Mouse (Mus musculus) urinary bladder, postnatal 14 days (tissue): Measurements from ENCODE around the gene Ehd1.

ENCODE experiments used
- DNase-seq: peaks from one replicate; pipeline ENCODE4 v3.0.0; 2021; ENCODE audit warnings: low spot score

Ehd1 gene

DNA sequence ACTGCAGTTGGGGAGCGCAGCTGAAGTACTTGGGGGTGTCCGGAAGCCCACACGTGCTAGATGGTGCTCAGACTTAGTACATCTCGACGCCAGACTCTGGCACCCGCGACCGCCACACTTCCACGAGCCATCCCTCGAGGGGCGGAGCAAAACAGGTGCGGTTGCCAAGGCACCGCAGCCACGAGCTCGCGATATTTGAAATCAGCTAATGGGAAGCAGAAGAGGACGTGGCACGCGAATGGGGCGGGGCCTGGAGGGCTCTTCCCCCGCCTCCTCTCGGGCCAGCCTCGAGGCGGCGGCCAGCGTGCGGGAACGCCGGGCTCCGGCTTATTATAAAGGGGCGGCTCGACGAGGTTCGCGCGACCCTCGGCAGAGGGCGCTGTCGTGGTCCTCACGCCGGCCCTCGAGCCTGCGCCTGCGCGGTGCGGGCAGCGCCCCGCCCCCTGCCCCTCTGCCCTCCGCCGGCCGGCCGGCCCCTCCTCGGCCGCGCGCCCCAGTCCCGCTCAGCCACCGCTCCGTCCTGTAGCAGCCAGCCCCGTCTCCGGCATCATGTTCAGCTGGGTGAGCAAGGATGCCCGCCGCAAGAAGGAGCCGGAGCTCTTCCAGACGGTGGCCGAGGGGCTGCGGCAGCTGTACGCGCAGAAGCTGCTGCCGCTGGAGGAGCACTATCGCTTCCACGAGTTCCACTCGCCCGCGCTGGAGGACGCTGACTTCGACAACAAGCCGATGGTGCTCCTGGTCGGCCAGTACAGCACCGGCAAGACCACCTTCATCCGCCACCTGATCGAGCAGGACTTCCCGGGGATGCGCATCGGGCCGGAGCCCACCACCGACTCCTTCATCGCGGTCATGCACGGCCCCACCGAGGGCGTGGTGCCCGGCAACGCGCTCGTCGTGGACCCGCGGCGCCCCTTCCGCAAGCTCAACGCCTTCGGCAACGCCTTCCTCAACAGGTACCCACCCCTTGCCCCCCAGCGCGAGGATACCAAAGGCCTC lies at the start of gene Ehd1:
TSS of gene Ehd1 (plus strand) at position 300 of the 996 bp plus-strand sequence.
- peak; percentile 98 for DNase-seq

DNA sequence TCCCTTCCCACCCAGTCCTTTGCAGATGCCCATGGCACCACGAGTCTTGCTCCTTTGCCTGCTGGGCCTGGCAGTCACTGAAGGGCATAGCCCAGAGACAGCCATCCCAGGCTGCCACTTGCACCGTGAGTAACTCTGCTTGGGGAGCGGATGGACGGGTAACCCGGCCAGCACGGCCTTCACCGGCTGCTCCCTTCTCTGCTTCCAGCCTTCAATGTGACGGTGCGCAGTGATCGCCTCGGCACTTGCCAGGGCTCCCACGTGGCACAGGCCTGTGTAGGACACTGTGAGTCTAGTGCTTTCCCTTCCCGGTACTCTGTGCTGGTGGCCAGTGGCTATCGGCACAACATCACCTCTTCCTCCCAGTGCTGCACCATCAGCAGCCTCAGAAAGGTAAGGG lies 49.8 kb upstream of the Ehd1 start:
- DNase-seq = no peak

DNA sequence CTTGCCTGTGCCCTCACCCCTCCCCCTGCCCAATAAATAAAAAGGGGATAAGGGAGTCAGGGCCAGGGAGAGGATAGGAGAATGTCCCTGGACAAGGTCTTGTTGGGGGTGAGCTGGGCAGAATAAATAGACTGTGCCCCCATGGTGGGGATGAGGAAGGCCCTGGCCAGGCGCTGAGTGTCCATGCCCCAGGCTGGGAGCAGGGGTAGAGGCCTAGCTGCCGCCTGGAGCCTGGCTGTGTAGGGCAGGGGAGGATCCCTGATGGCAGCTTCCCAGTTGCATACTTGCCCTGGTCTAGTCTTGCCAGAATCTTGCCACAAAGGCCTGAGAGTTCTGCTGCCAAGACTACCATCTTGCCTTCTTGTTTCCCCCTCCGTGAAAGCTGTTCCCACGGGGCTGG lies 48.7 kb upstream of the Ehd1 start:
- no peak for DNase-seq

DNA sequence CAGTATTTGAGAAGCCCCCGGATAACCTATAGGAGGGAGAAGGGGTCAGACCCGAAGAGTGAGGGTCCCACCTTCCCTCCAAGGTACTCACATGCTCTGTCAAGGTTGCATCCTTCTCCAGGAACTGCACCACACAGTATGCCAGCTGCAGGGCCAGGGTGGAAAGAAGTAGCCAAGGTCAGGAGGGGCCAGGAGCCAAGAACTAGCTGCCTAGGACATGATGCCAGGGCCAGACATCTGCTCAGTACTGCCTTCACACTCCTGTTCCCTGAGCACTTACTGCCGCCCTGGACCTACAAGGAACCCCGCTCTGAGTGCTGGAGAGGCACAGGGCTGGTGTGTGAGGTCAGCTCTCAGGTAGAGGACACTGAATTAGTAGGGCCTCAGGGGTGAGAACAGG lies 46.1 kb upstream of the Ehd1 start:
- DNase-seq = no peak

DNA sequence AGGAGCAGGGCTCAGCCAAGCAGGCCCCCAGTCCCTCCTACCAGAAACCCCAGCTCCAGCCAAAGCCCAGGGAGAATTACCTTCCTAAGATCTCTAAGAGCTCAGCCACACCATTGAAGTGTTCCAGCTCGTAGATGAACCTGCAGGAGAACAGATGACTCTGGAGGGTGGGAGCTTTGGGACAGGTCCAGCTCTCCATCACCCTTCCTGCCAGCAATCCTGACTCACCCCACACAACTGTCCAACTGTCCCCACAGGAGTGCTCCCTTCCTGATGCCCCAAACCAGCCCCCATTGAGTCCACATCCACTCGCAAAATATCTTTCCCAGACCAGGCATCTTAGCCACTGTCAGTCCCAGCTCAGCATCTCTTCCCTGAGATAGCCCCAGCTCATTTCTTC lies 45.5 kb upstream of the Ehd1 start:
- no peak for DNase-seq

DNA sequence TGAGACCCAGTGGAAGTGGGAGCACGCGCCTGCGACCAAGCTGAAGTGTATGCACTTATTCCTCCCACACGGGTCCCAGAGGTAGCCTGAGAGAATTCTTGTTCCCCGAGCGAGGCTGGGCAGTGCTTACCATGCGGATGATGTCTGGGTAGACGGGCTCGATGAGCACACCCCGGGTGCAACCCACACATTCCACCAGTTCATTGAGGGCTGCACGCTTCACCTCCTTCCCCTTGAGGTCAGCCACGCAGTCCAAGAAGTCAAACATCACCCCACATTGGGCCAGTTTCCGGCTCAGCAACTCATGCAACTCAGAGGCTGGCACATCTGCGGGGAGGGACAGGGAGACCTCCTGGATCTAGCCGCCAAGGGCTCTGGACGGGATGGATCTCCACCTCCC lies 42.9 kb upstream of the Ehd1 start:
- DNase-seq = no peak

DNA sequence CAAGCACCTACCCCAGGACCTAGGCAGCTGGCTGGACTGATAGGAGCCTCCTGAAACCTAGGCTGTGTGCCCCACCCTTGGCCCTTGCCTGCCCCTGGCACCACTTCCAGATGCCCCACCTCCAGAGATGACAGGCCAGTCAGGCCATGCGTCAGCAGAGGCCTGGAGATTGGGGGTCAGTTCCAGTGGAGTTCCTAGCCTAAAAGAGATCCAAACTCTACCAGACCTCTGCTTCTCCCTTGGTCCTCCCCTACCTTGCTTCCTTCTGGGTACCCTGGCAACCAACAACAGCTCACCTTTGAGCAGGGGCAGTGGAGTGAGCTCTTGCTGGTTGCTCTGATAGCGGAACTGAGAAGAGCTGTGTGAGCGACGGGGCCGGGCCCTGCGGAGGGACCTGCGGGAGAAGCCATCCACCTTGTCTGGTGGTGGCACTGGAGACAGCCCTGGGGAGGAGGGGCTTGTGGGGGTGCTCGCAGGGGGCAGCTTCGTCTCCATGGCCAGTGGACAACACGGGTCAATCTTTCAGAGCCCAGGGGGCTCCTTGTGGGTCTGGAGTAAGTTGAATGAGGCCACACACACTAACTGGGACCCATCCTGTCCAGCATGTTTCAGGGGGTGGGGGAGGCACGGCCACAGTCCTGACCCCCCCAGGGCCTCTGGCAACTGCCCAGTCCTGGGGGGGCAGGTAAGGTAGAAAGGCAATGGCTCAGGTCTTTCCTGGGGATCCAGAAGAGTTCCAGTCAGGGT lies 42.0 kb upstream of the Ehd1 start:
- no peak for DNase-seq

DNA sequence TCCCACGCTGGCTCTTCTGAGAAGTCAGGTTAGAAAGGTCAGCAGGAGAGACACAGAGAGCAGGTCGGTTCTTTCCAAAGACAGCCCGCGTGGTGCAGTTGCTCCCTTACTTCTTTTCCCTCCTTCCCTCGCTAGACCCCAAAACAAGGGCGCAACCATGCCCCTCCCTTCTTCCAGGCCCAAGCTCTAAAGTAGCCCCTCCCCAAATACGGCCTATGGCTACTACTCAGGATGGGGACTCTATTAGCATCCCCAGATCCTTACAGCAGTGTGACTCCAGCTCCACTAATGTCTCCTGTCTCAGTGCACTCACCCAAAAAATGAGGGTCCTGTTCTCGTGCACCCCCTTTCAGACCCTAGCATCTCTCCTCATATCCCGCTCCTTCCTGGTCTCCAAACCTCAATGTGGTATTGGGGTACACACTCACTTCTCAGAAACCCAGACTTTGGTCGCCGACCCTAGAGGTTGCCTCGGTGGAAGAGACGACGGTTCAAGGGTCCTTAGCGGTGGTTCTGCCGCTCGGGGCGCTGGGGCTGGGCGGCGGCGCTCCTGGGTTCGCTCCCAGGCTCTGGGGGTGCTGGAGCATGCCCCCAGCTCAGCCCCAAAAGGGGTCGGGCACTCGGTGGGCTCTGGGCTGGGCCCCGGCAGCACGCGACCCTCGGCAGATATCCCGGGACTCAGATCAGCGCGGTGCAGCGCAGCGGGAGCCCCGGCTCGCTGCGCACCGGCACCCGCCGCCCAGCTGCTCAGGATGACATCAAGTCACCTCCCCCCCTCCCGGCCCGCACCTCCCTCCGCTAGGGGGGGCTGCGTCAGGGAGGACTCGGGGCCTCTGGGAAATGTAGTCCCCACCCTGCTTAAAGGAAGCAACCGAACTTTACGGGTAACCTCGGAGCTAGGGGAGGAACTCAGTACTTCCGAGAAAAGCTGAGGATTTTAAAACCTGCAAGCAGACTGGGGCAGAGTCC lies 41.2 kb upstream of the Ehd1 start, which contains the start of gene Ppp2r5b:
TSS of gene Ppp2r5b (minus strand) at position 789 of the 969 bp plus-strand sequence.
- peak; percentile 96 for DNase-seq

DNA sequence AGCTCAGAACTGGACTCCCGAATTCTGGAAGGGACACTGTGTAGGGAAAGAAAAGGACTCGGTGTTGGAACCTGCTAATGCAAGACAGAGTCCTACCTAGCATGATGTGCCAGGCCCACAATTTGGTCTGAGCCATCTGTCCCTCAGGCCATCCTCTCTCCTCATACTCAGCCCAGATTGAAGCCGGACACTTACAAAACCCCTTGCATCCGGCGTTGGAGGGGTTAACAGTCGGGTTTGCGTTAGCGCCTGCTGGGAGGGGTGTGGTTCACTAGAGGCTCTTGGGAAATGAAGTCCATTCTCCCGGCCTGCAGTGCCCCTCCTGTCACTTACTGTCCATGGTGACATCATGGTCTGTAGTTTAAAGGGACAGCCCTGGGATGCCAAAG lies 40.5 kb upstream of the Ehd1 start:
- peak; percentile 92 for DNase-seq

DNA sequence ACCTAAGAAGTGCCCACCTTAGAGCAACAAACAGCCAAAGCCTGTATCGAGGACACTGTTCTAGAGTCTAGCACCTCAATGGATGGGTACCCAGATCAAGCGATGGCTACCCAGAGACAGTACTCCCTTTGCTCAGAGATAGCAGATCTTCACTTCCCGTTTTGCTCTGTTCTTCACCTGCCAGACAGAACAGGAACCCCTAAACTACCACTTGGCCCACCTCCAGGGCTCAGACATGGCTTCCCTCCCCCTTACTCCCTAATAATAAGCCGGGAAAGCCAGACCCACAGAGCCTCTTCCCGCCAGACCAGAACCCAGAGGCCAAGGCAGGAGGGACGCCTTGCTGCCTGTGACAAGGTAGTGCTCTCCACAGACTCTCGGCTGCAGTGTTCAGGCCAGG lies 39.7 kb upstream of the Ehd1 start:
- no peak for DNase-seq

DNA sequence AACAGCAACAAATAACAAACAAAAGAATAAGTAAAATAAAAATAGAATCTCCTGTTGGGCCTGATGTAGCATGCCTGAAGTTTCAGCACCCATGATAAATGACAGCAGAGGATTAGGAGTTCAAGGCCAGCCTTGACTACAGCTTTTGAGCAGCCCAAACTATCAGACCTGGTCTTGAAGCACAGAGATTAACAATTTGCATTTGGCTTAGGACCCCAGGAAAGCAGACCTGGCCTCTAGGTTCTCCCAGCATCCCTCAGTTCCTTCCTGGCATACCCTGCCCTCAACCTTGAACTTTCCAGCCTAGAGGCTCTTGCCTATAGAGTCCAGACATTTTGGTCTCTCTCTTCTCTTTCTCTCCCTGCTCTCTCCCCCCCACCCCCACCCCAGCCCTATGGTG lies 37.8 kb upstream of the Ehd1 start:
- DNase-seq = no peak

DNA sequence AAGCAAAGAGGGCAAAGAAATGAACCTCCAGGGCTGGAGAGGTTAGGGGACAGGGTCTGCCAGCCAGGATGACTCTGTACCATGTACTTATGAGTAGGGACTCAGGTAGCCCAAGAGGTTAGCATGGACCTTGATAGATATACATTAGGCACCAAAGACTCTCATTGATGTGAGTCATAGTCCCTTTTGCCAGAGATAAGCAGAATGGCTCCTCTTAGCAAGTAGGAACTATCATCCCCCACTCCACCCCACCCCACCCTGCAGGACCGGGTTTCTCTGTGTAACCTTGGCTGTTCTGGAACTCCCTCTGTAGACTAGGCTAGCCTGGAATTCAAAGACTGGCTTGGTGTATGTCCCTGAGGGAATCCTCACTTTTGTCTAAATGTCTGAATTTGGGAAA lies 36.4 kb upstream of the Ehd1 start:
- DNase-seq = no peak

DNA sequence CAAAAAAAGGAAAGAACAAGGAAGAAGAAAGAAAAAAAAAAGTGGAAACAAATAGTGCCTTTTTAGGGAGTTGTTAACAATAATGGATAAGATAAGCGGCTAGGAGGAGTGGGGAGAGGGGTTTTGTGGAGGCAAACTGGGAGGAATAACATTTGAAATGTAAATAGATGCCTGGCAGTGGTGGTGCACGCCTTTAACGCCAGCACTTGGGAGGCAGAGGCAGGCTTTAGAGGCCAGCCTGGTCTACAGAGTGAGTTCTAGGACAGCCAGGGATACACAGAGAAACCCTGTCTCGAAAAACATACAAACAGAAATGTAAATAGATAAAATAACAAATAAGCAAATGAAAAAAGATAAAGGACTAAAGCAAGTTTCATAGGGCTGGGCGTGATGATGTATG lies 35.8 kb upstream of the Ehd1 start:
- no peak for DNase-seq

DNA sequence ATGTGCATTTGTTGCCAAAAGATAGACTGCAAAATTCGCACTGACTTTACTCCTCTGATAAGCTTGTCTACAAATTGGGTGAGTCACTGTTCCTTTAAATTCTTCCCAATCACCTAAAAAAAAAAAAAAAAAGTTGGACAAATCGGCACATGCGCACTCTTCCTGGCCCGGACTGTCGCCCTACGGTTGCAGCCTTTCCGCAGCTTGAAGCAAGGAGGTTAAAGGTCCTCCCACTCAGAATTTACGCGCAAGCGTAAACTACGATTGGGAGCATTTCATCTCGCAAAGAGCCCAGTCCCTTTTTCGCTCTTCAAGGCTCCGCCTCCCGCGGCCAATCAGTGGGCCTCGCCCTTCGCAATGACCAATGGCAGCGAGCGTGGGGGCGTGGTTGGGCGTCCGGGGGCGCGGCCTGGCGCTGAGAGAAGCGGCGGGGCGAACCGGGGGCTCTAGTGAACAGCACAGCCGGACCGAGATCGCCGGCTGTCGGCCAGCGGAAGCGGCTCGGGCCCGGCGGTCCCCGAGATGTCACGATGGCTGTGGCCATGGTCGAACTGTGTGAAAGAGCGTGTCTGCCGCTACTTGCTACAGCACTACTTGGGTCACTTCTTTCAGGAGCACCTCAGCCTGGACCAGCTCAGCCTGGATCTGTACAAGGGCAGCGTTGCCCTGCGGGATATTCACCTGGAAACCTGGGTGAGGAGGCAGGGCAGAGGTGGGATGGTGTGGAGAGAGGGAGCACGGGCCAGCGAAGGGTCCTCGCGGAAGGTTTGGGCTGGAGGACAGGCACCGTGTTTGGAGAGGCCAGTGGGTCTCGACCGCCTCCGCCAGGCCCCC lies 35.0 kb upstream of the Ehd1 start, which contains the start of gene Atg2a:
TSS of gene Atg2a (plus strand) at position 395 of the 834 bp plus-strand sequence.
- peak; percentile 98 for DNase-seq

DNA sequence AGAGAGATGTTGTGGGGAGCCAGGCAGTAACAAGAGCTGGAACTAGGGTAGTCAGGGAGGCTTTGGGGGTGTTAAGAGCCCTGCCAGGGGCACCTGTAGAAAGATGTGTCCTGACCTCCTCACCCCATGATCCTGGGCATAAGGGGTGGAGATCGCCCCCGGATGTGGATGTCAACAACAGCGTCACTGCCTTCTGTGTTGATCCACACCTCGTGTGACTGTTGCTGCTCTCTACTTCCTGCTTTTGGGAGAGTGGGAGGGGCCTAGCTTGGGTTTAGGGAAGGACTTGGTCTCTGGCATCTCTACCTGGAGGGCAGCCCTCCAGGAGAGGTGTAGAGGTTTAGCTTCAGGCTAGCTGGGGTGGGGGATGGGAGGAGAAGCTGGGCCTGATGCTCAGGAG lies 34.2 kb upstream of the Ehd1 start:
- peak; percentile 65 for DNase-seq

DNA sequence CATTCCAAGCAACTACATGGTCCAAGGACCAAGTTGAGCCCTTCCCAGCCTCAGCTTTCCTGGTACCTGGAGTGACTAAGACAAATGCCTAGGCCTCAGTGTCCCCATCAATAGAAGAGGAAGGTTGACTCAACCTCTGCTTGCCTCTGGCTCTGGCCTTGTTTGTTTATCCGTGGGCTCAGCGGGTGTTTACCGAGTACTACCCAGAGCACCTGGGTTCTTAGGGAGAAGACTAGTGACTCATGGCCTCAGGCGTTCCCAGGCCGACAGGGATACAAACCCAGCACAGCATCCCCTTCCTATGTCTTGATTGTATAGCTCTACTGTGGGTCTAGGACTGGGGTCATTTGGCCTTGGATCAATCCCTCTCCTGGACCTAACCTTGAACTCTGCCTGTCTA lies 33.3 kb upstream of the Ehd1 start:
- DNase-seq = no peak

DNA sequence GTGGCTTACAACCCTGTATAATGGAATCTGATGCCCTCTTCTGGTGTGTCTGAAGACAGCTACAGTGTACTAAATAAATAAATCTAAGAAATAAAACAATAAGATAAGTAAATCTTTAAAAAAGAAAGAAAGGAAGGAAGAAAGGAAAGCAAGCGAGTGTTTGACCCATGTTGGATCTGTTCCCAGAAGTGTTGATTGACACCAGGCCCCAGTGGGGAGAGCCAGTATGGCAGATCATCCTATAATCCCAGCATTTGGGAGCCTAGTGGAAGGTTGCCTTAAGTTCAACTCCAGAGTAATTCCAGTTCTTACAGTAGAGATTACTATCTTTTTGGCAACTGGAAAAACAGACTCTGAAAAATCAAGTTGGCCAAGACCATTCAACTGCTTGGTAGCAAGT lies 30.7 kb upstream of the Ehd1 start:
- DNase-seq = no peak

DNA sequence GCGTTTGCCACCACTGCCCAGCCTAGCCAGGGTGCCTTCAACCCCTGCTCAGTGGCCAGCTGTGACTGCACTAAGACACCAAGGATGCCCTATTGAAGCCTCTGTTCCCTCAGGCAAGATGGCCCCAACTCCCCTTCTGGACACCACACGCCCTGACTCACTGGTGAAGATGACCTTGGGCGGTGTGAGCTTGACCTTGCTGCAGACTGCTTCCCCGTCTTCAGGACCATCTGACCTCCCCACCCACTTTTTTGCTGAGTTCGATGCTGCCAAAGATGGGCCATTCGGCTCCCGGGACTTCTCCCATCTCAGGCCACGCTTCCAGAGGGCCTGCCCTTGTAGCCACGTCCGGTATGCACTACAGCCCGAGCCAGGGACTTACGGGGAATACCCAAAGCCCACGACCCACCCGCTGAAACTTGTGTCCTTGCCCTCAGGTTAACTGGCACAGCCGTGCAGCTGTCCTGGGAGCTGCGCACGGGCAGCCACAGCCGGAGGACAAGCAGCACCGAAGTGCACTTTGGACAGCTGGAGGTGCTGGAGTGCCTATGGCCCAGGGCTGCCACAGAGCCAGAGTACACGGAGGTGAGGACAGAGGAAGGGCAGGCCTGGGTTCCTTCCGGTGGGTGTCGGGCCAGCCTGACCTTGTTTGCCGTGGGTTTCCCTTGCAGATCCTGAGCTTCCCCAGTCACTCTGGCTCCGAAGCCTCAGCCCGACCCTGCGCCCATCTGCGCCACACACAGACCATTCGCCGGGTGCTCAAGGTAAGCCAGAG lies 28.8 kb upstream of the Ehd1 start:
- DNase-seq = no peak

DNA sequence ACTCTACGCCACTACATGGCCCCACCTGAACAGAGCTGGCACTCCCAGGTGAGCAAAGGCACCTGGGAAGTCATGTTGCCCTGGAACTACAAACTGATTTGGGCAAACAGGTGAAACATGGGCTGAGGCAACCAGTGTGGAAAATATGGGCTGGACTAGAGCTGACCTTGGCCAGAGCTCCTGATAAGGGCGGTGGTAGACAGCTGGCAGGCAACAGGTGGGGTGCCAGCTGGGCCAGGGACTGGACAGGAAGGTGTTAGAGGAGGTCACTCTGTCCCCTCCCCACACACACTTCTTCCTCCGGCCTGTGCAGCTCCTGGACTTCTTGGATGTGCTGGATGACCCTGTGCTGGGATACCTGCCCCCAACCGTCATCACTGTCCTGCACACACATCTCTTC lies 23.5 kb upstream of the Ehd1 start:
- DNase-seq = no peak

DNA sequence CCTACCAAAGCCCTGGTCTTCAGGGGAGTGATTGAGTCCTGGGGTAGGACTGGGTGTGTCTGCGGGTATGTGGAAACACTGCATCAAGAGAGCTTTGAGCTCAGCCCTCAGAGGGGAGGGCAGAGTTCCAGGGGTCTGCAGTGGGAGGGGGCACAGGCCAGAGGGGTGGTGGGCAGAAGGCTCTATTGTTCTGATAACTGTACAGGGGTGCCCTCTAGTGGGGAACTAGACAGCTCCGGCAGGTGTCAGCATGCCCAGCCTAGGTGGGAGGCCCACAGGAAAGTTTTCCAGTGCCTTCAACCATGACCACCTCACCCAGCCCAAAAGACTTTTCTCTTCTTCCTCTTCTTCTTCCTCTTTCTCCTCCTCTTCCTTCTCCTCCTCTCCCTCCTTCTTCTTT lies 16.1 kb upstream of the Ehd1 start:
- DNase-seq = no peak
